Mouse (Mus musculus) bone marrow, adult 2 months (tissue): ENCODE data around the gene Lactbl1. TPM values are rescaled to one million over a fixed set of nuclear protein-coding genes. Genes with fewer than 3 reads are reported as not detected.

Source experiments
- H3K27ac ChIP-seq: fragments of 200-500 bp; 2 replicates; pipeline ENCODE4 v1.5.1; 2012; ENCODE audit warnings: low read depth, mild to moderate bottlenecking, control low read depth, inconsistent platforms, low read length; ENCODE audit not compliant: control insufficient read depth, poor library complexity, insufficient read depth
- H3K4me1 ChIP-seq: fragments of 200-500 bp; 2 replicates; pipeline ENCODE4 v1.6.1; 2011; ENCODE audit warnings: low read length; ENCODE audit not compliant: control insufficient read depth, insufficient read depth
- H3K4me3 ChIP-seq: fragments of 200-500 bp; replicated peaks from 2 replicates; pipeline ENCODE3; 2011; ENCODE audit warnings: mild to moderate bottlenecking, low read depth, low read length, control low read depth; ENCODE audit not compliant: control insufficient read depth
- CTCF ChIP-seq: fragments of 200-500 bp; IDR thresholded peaks from 2 replicates; pipeline ENCODE4 v1.5.1; 2011; ENCODE audit warnings: low read length, control low read depth; ENCODE audit not compliant: control insufficient read depth, insufficient read depth
- POLR2A ChIP-seq: fragments of 200-500 bp; IDR thresholded peaks from 2 replicates; pipeline ENCODE4 v1.6.1; 2011; ENCODE audit warnings: low read depth, mild to moderate bottlenecking, control low read depth, low read length, borderline replicate concordance; ENCODE audit not compliant: control insufficient read depth
- WGBS: fragments of 180-500 bp; shearing (Covaris S2); methylation state at CpG from one replicate; pipeline ENCODE4 v1.1.7; 2018; 5-methylcytosine and 5-hydroxymethylcytosine counted together
- polyA plus RNA-seq: library from polyadenylated mRNA; stranded (reverse); fragments of >200 nt; gene quantifications from 2 replicates; pipeline ENCODE4 v1.2.4, GENCODE M21; 2011; ENCODE audit warnings: low replicate concordance; ENCODE audit not compliant: missing spikeins, insufficient read depth, insufficient read length

Lactbl1 gene
- polyA plus RNA-seq, 1 experiment: not detected

DNA sequence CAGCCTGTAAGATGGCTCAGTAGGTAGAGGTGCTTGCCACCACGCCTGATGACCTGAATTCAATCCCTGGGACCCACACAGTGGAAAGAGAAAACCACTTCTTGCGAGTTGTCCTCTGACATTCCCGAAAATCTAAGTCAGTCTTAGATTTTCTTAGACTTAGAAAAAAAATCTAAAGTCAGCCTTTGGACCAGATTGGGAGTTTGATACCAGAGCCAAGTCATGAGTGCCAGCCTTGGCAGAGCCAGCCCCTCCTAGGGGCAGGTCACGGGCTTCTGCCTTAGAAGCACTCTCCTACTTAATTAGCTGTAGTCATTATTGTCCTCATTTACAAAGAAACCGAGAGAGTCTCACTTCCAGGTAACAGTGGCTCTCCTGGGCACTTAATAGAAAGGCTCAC, 465 bp upstream of the Lactbl1 start:
- peaks cover 2% of the 10 kb centered on the region for H3K4me1 ChIP-seq
- WGBS: 59% methylated on average over 5 of the region's 5 CpGs

DNA sequence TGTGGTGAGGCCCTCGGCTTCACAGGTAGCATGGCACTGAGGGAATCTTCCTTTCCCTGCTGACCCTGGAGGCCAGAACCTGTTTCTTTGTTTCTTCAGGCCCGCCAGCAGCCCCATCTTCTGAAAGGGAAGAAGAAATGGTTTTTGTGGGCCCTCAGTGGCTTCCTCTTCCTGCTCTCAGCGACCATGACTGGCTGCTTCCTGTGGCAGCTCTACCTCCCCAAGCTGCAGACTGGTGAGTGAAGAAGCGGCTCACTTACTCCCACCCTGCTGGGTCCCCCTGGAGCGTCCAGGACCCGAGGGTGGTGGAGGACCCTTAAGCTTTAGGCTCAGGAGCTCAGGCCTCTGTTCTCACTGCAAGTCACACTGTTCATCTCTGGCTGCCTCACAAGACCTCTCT, 4.2 kb downstream of the Lactbl1 start:
- no peak for TF ChIP-seq POLR2A
- no peak for TF ChIP-seq CTCF
- H3K27ac ChIP-seq: no peak overlapping the region
- no peak overlapping the region for H3K4me3 ChIP-seq
- WGBS: 5% methylated on average over 6 of the region's 6 CpGs
- H3K4me1 ChIP-seq: peaks cover 3% of the 10 kb centered on the region

More for the DNA sequence above, 465 bp upstream of the Lactbl1 start:
- Histone ChIP-seq H3K4me3 (no peak overlapping the region), H3K27ac (no peak overlapping the region)
- no peak for TF ChIP-seq CTCF
- TF ChIP-seq POLR2A: no peak

- WGBS: 84% methylated on average over 11 of the region's 11 CpGs
- TF ChIP-seq CTCF (no peak), POLR2A (no peak)
- H3K4me3 ChIP-seq: no peak overlapping the region
- no peak overlapping the region for H3K27ac ChIP-seq
- H3K4me1 ChIP-seq: peaks cover 3% of the 10 kb centered on the region
Observed at GRCm38 (mm10) chr4:136631237-136631994, 9.0 kb downstream of the Lactbl1 start.

DNA sequence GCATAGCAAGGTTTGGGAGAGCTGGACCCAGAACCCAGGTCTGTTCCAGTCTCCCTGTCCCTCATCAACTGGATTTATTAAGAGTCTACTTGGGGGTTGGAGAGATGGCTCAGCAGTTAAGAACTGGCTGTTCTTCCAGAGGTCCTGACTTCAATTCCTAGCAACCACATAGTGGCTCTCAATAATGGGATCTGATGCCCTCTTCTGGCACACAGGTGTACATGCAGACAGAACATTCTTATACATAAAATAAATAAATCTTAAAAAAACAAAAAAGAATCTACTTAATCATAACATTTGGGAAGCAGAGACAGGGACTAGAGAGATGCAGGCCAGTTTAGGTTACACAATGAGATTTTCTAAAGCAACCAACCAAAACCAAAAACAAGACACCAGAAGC, 13.6 kb downstream of the Lactbl1 start:
- TF ChIP-seq POLR2A (no peak), CTCF (no peak)

DNA sequence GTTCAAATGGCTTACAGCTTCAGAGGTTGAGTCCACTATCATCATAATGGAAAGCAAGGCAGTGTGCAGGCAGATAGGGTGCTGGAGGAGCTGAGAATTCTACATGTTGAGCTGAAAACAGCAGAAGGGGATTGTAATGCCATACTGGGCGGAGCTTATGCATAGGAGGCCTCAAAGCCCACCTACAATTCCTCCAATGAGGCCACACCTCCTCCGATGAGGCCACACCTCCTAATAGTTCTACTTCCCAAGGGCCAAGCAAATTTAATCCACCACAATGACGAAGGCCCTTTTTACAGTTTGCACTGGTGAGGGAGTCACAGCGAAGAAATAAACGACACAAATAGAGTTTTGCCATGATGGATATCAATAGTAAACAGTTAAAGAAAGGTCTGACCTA, 14.1 kb downstream of the Lactbl1 start:
- TF ChIP-seq CTCF (no peak), POLR2A (no peak)
- H3K4me3 ChIP-seq: no peak overlapping the region
- no peak overlapping the region for H3K27ac ChIP-seq
- no peaks in the 10 kb centered on the region for H3K4me1 ChIP-seq
- WGBS: 61% methylated on average over 5 of the region's 5 CpGs

More for the DNA sequence above, 13.6 kb downstream of the Lactbl1 start:
- Histone ChIP-seq H3K4me1 (no peaks in the 10 kb centered on the region), H3K4me3 (no peak overlapping the region), H3K27ac (no peak overlapping the region)

DNA sequence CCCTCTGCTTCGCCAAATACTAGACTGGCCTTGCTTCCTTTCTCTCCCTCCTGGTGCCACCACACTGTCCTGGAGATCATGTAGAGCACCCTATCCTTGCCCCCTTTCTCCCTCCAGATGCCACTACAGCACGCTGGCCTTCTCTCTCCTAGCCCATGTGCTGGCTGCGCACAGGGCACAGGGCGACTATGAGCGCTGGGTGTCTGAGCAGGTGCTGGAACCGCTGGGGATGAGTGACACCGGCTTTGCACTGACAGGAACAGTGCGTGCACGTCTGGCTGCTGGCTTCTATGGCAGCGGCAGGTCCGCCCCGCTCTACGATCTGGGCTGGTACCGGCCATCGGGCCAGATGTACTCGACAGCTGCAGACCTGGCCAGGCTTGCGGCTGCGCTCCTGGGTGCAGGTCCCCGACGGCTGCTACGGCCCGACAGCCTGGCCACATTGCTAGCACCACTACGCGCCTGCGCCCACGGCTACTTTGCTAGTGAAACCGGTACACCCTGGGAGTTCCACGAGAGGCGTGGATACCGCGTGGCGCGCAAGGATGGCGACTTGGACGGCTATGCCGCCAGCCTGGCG, 14.7 kb downstream of the Lactbl1 start:
- TF ChIP-seq POLR2A (no peak), CTCF (no peak)
- WGBS: 31% methylated on average over 37 of the region's 37 CpGs
- Histone ChIP-seq H3K4me1 (no peaks in the 10 kb centered on the region), H3K4me3 (no peak overlapping the region), H3K27ac (no peak overlapping the region; the same call in 1 of the 2 replicates)

- TF ChIP-seq CTCF (no peak), POLR2A (no peak)
- H3K27ac ChIP-seq: no peak overlapping the region; the same call in 1 of the 2 replicates
- no peaks in the 10 kb centered on the region for H3K4me1 ChIP-seq
- WGBS: 6% methylated on average over 76 of the region's 76 CpGs
- H3K4me3 ChIP-seq: no peak overlapping the region
Observed at GRCm38 (mm10) chr4:136637563-136638229, 15.3 kb downstream of the Lactbl1 start.

DNA sequence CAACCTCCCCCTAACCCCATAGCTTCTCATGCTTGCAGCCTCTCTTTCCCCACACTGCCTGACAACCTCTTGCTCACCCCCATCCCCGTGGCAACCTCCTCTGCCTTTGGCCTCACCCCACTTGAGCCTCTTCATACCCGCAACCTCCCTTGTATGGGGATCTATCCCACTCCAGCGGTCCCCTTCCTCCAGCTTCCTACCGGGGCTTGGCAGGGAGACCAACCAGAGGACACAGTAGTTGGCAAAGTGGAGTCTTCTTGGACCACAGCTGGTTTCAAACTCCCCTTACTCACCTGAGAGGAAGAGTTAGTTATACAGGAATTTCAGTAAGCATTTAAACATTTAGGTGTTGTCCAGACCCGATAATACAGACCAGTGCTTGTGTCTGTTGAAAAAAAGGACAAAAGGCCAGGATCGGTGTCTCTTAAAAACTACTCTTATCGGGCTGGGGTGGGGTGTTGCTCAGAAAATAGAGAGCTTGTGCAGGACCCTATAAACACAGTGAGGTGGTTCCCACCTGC, 15.9 kb downstream of the Lactbl1 start:
- TF ChIP-seq CTCF (no peak), POLR2A (no peak)
- WGBS: 70% methylated on average over 7 of the region's 7 CpGs
- Histone ChIP-seq H3K27ac (no peak overlapping the region), H3K4me3 (no peak overlapping the region), H3K4me1 (no peaks in the 10 kb centered on the region)

DNA sequence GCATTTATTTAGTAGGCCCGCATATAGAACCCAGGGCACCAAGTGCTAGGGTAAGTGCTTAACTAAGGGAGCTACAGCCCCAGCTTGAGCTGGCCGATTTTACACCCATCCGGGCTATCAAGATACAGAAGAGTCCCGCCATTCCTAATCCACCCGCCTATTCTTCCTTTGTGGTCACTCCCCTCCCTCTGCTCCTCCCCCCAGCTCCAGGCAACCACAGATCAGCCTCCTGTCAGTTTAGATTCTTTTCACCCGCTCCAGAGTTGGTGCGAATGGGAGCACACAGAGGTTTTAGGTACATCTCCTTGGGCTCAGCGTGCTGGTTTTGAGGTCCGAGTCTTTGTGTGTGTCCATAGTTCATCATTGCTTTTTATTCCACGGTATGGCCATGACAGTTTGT, 16.5 kb downstream of the Lactbl1 start:
- TF ChIP-seq POLR2A (no peak), CTCF (no peak)
- WGBS: 28% methylated on average over 10 of the region's 10 CpGs
- Histone ChIP-seq H3K4me3 (no peak overlapping the region), H3K4me1 (no peaks in the 10 kb centered on the region), H3K27ac (no peak overlapping the region)
